Mouse (Mus musculus) mammary gland, adult 2 months (tissue): ENCODE measurements around the gene Sh3glb2. TPM values are rescaled to one million over a fixed set of nuclear protein-coding genes. Genes with fewer than 3 reads are reported as not detected.

Experiments
- polyA plus RNA-seq: library from polyadenylated mRNA; depleted of rRNA; stranded (reverse); fragments of >200 nt; gene quantifications from 2 replicates; pipeline ENCODE4 v1.2.3, GENCODE M21; 2012; ENCODE audit warnings: low replicate concordance; rRNA removed

The Sh3glb2 gene
- 319 and 378 TPM in 2 replicates for polyA plus RNA-seq

GRCm38 (mm10) chr2:30358533-30359531 lies at the start of gene Sh3glb2:
Gene Sh3glb2 (minus strand): TSS chr2:30359337.

DNA sequence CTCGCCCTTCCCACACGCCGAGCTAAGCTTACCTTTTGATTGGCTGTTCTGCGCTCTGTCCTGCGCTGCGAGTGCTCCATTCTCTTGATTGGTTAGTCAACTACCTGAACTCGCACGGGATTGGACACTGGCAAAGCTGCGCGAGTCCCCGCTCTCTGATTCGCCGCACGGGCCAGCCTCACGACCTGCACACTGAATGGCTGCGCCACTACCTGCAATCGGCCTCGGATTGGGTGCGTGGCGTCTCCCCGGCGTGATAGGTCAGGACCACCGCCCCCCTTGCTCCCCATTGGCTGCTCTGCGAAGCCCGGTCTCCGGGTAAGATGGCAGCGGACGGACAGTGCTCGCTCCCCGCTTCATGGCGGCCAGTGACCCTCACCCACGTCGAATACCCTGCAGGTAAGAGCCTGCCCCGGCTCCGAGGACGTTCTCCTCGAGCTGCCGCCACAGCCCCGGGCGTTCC lies 33.0 kb upstream of the Sh3glb2 start, which contains the start of gene Dolpp1:
Gene Dolpp1, plus strand, starts transcription at position 141 of the 463 bp plus-strand sequence.

DNA sequence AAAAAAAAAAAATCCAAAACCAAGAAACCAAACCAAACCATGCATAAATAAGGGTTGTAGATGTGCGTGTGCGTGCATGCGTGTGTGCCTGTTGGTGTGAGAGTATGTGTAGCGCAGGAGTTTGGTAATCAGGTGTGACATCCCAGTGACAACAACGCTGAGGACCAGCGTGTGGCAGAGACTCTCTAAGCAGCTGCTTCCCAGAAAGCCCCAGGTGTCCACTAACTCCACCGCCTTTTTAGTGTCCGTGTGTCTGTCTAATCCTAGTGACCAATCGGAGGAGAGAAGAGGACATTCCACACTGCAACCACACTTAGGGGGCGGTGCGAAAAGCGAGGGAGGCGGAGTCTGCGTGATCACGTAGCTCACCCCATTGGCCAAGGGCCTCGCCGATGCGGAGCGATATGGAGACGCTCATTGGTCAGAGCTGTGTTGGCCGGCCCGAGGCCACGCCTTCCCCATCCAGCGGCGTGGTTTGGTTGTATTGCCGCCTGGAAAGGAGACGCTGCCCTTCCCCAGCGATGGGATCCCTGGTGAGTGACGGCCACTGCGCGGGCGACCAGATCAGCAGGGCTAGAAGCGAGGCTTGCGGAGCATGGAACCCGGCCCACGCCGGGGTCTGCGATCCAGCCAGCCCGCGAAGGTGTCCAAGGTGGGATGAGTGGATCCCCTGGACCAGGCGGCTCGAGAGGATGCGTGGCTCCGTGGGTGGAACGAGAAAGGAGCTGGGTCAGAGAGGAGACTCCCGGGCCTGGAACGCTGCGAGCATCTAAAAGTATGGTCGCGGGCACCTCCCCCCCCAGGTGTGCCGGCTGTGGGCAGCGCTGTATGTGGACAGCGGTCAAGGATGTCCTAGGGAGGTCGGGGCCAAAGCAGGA lies 4.9 kb upstream of the Sh3glb2 start, which contains the start of gene Miga2:
Gene Miga2, plus strand, starts transcription at position 461 of the 878 bp plus-strand sequence.

Other genes with a start within 250 kb of the Sh3glb2 start
- 84.4 and 90.4 TPM in 2 replicates for gene Zer1, start 234.8 kb downstream of the Sh3glb2 start, polyA plus RNA-seq
- 77.1 and 93.1 TPM in 2 replicates for gene Tbc1d13, start 225.6 kb downstream of the Sh3glb2 start, polyA plus RNA-seq
- 66.0 and 114 TPM in 2 replicates for gene Endog, start 187.8 kb downstream of the Sh3glb2 start, polyA plus RNA-seq
- 24.1 and 29.7 TPM in 2 replicates for gene Spout1, start 180.9 kb downstream of the Sh3glb2 start, polyA plus RNA-seq
- 34.2 and 45.9 TPM in 2 replicates for gene Kyat1, start 153.5 kb downstream of the Sh3glb2 start, polyA plus RNA-seq
- 38.4 and 49.8 TPM in 2 replicates for gene Lrrc8a, start 121.6 kb downstream of the Sh3glb2 start, polyA plus RNA-seq
- 10.3 and 22.0 TPM in 2 replicates for gene Gm28035, start 118.8 kb downstream of the Sh3glb2 start, polyA plus RNA-seq
- gene Phyhd1, start 93.1 kb downstream of the Sh3glb2 start, polyA plus RNA-seq, result 42.8 and 52.9 TPM in 2 replicates
- gene Gm28038, start 78.3 kb downstream of the Sh3glb2 start, polyA plus RNA-seq, result not detected in 2 replicates
- gene Dolk, start 73.0 kb downstream of the Sh3glb2 start, polyA plus RNA-seq, result 47.9 and 68.2 TPM in 2 replicates
- gene Nup188, start 72.9 kb downstream of the Sh3glb2 start, polyA plus RNA-seq, result 36.3 and 44.6 TPM in 2 replicates
- 71.3 and 76.0 TPM in 2 replicates for gene Miga2, start 4.9 kb upstream of the Sh3glb2 start, polyA plus RNA-seq
- gene Dolpp1, start 32.9 kb upstream of the Sh3glb2 start, polyA plus RNA-seq, result 78.6 and 80.0 TPM in 2 replicates
- 417 and 816 TPM in 2 replicates for gene Crat, start 56.5 kb upstream of the Sh3glb2 start, polyA plus RNA-seq
- gene Ptpa, start 56.7 kb upstream of the Sh3glb2 start, polyA plus RNA-seq, result 186 and 240 TPM in 2 replicates
- 12.1 and 44.0 TPM in 2 replicates for gene Ier5l, start 114.9 kb upstream of the Sh3glb2 start, polyA plus RNA-seq
- 1.2 and 1.6 TPM in 2 replicates for gene Cstad, start 235.7 kb upstream of the Sh3glb2 start, polyA plus RNA-seq